Mouse (Mus musculus) B cell, adult 62 days (primary cell): ENCODE data around the gene Gkap1. TPM values are rescaled to one million over a fixed set of nuclear protein-coding genes. Genes with fewer than 3 reads are reported as not detected.

Experiments
- total RNA-seq: library from RNA; stranded (reverse); gene quantifications from 4 replicates; pipeline ENCODE4 v1.2.4, GENCODE M21; 2023

Gkap1 gene
- 2.6 to 4.9 TPM (median 3.9 TPM) in 4 replicates for total RNA-seq

GRCm38 (mm10) chr13:58275599-58275998 is at the start of gene Gkap1:
Gene Gkap1, minus strand, starts transcription at chr13:58275699.

DNA sequence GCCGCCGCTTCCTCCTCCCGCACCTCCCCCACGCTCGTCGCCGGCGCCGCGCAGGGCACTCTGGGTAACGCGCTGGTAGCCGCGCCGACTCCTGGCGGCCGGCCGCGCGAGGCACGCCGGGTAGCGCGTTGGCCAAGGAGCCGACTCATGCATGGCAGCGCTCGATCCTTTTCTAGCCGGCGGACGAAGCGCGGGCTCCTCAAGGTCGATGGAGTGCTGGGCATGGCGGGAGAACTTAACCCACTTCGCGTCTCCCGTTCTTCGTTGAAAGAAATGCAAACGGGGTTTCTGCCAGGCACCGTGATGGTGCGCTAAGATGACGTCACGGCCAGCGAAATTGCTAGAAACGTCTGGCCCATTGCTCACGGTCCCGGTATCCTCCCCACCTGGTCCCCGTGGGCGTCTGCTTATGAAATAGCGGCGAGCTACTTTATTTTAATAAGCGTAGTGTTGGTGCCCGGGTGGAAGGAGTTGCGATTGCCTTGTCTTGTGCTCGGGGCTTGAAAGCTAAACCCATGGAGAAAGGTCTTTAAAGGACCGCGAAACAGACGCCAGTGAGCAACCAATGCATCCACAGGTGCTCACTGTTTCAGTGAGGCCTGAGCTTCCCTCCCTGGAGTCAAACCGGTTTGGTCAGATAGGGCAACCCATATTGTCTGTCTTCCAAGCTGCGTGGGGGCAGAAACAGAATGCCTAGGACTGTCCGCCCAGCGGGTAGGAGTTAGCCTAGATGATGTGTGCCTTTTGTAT is 59.7 kb downstream of the Gkap1 start, which contains the start of gene Ubqln1:
TSS of gene Ubqln1 (minus strand) at position 62 of the 750 bp plus-strand sequence.

Other genes with a start within 250 kb of the Gkap1 start
- 0.09 to 0.23 TPM (median 0.16 TPM) in 3 of 4 replicates, not detected in the other for gene Klhl3, start 162.1 kb downstream of the Gkap1 start, total RNA-seq
- 154 to 161 TPM (median 157 TPM) in 4 replicates for gene Hnrnpa0, start 147.1 kb downstream of the Gkap1 start, total RNA-seq
- gene Idnk, start 118.0 kb downstream of the Gkap1 start, total RNA-seq, result 58.3 to 70.5 TPM (median 62.2 TPM) in 4 replicates
- gene Ubqln1, start 60.0 kb downstream of the Gkap1 start, total RNA-seq, result 97.7 to 106 TPM (median 103 TPM) in 4 replicates
- 0.36 to 0.38 TPM (median 0.37 TPM) in 4 replicates for gene Kif27, start 83.4 kb upstream of the Gkap1 start, total RNA-seq
- 11.8 to 13.6 TPM (median 12.4 TPM) in 4 replicates for gene 2210016F16Rik, start 109.5 kb upstream of the Gkap1 start, total RNA-seq
- 47.2 to 61.5 TPM (median 51.5 TPM) in 4 replicates for gene Rmi1, start 126.5 kb upstream of the Gkap1 start, total RNA-seq
- 1,266 to 1,359 TPM (median 1,310 TPM) in 4 replicates for gene Hnrnpk, start 127.6 kb upstream of the Gkap1 start, total RNA-seq